13 mouse cellular contexts compared by ENCODE assay signal in the genomic region with DNA sequence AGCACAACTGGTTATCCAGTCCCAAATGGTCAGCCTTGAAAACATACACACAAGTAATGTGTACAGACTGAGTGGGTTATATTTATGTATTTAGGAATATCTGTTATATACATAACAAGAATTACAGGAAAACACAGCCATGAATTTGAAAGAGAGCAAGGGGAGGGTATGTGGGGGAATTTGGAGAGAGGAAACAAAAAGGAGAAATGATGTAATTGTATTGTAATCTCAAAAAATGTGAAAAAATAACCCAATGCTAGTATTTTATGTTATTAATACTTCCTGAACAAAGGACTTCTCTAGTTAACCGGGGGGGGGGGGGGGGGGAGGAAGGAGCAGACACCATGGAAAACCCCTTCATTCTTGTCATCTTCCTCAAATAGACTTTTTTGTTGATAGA. TPM values are rescaled to one million over a fixed set of nuclear protein-coding genes. Genes with fewer than 3 reads are reported as not detected.
"Had no signal": no experiment of that assay in that cellular context is flagged by ENCODE, and none has a peak within 500 bp of the region (broad histone marks: within the 10 kb centered on the region; RNA-seq: fewer than 3 reads in every experiment).

No protein-coding gene starts in this region.

- DNase-seq: kidney, adult 8-10 months; kidney, postnatal 36 days; left cerebral cortex, postnatal 4 days; lung, adult 18-20 months; right cerebral cortex, adult 18-20 months; right cerebral cortex, postnatal 25 days; thymus, postnatal 4 days had no signal

- H3K4me1 ChIP-seq: midbrain, embryonic 13.5 days; neural tube, embryonic 15.5 days had no signal

- H3K4me3 ChIP-seq: midbrain, embryonic 13.5 days; neural tube, embryonic 15.5 days had no signal

- H3K36me3 ChIP-seq: midbrain, embryonic 13.5 days; neural tube, embryonic 15.5 days had no signal

- H3K9ac ChIP-seq: midbrain, embryonic 13.5 days; neural tube, embryonic 15.5 days had no signal

- H3K27ac ChIP-seq: kidney, postnatal 0 days; midbrain, embryonic 13.5 days; neural tube, embryonic 15.5 days; stomach, postnatal 0 days had no signal

- ATAC-seq: inflammation-experienced regulatory T-cells, adult 6 months; midbrain, embryonic 13.5 days had no signal

- H3K27me3 ChIP-seq: midbrain, embryonic 13.5 days; neural tube, embryonic 15.5 days had no signal

- H3K4me2 ChIP-seq: midbrain, embryonic 13.5 days; neural tube, embryonic 15.5 days had no signal

- H3K9me3 ChIP-seq: midbrain, embryonic 13.5 days; neural tube, embryonic 15.5 days had no signal

RNA-seq across cellular contexts. Expression of a gene that starts 47.1 kb away (rescaled TPM):
- polyA plus RNA-seq: midbrain, postnatal 0 days had no signal
